Mouse (Mus musculus) gastrocnemius, postnatal 36 days (tissue): ENCODE measurements around the gene Mypn. TPM values are rescaled to one million over a fixed set of nuclear protein-coding genes. Genes with fewer than 3 reads are reported as not detected.

Experiments used
- DNase-seq, 2 experiments: peaks; one replicate each; pipeline ENCODE4 v3.0.0; 2022
- intact Hi-C: fragments of 180-260 bp; cut with DNase I; formaldehyde crosslinking; loops from one replicate; pipeline ENCODE4 v1.15.1; 2025
- total RNA-seq, 2 experiments: library from RNA; stranded (reverse); gene quantifications; 2 replicates each; pipeline ENCODE4 v1.2.3; 2021

Mypn gene
- total RNA-seq, 2 experiments from 2014 or later: 252 to 293 TPM

DNA sequence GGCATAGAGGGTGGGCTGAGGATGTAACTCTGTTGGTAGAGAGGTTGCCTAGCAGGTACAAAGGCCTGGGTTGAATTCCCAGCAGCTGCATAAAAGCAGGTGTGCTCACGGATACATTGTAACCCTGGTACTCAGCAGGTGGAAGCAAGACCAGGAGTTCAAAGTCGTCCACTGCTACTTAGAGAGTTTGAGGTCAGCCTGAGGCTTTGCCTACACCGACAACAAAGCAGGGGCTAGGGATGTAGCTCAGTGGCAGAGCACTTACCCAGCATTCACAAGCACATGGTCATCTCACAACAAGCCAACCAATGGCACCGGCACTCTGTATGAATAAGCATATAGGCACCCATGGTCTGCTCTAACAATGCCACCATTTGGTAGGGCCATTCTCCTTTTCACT is 46.3 kb downstream of the Mypn start:
- no peak for DNase-seq
- intact Hi-C loops: loop anchor here (10.0 kb wide), 1 partner anchor 87 kb away; the partner anchor contains the start of gene Herc4

DNA sequence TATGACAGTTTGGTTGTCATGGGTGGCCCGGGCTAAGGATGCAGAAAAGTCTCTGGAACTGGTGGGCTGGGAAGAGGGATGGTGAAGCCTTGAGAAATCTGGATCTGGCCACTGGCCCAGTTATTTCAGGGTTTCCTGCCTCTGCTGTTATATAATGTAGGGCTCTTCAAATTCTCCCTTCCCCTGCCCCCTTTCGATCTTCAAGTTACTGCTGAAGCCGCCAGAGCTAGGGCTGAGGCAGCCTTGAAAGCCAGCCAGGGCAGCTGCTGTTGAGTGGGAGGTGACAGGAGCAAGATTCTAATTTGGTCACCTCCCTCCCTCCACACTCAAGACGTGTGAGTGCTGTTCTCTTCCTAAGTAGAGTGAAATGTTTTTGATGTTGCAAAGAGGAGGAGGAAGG is 46.8 kb downstream of the Mypn start:
- intact Hi-C loops: loop anchor here (10.0 kb wide), 1 partner anchor 88 kb away; the partner anchor contains the start of gene Herc4

DNA sequence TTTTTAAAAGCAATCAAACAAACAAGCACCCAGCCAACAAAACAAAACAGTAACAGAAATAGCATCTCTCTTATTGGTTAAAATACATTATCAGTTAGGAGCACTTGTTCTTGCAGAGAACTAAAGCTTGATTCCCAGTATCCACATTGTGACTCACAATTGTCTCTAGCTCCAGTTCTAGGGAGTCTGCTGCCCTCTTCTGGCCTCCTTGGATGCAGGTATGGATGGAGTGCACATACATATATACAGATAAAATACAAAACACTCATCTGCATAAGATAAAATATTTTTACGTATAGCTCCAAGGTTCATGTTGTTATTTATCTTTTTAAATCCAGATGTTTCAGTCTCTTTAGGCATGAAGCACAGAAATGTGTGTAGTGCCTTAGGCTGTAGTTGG is 47.4 kb downstream of the Mypn start:
- intact Hi-C loops: loop anchor here (10.0 kb wide), 1 partner anchor 88 kb away; the partner anchor contains the start of gene Herc4
- DNase-seq: no peak

More for the DNA sequence above, 46.8 kb downstream of the Mypn start:
- DNase-seq: peak; percentile 51 to 72

DNA sequence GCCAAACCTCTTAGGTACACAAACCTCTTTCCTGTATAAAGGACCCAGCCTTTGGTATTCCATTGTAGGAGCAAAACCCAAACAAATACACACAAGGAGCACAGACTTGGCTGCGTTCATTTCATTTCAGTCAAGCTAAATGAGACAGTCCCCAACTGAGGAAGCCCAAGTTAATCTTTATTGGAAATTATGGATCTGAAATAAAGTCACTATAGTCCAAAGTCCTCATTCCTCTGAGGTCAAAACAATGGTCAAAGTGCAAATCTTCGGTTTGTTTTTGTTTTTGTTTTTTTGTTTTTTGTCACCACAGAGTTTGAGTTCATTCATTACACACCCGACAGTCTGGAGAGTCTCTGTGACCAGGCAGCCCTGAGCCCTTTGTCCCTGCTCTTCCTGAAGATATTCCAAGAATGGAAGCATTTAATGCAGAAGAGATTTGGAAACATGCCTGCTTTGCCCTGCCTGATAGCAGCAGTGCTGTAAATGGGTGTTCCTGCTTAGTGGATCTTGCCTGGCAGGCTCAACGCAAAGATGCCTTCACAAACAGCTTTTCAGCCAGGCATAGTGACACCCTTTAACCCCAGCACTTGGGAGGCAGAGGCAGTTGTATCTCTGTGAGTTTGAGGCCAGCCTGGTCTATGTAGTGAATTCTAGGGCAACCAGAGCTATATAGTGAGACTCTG is 47.9 kb downstream of the Mypn start:
- no peak for DNase-seq
- intact Hi-C loops: loop anchor here (10.0 kb wide), 1 partner anchor 89 kb away; the partner anchor contains the start of gene Herc4

DNA sequence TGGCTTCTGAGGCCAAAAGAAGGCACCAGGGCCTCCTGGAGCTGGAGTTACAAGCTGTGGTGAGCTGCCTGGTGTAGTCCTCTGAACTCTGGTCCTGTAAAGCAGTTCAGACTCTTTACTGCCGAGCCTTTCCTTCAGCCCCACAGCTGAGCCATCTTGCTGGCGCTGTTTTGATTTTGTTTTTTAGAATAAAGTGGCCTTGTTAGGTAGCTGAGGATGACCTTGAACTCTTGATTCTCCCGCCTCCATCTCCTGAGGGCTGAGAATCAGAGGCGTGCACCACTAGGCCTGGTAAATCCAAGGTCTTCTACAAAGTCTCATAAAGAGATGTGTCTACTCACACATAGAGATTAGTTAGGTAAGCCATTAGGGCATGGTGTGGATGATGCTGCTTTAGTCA is 49.0 kb downstream of the Mypn start:
- DNase-seq: no peak
- intact Hi-C loops: loop anchor here (5.0 to 10.0 kb wide), 2 partner anchors 90 to 153 kb away; partner anchors contain the start of gene Herc4

DNA sequence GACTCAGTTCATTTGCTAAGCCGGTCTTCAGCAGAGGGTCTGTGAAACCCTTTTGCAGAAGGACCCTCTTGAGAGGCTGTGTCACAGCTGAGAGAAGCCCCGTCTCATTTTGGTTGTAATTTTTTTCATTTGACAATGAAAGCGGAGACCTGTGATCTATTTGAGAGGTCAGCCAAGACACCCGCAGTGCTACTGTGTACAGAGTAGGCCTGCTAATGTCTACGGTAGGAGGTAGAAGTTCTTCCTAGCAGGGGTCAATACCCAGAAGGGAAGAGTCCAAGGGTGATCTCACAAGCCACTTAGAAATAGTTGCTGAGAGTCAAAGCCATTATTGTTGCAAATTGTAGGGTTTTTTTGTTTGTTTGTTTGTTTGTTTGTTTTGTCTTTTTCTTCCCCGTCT is 49.5 kb downstream of the Mypn start:
- intact Hi-C loops: loop anchor here (5.0 to 10.0 kb wide), 2 partner anchors 91 to 153 kb away; partner anchors contain the start of gene Herc4
- DNase-seq: no peak

DNA sequence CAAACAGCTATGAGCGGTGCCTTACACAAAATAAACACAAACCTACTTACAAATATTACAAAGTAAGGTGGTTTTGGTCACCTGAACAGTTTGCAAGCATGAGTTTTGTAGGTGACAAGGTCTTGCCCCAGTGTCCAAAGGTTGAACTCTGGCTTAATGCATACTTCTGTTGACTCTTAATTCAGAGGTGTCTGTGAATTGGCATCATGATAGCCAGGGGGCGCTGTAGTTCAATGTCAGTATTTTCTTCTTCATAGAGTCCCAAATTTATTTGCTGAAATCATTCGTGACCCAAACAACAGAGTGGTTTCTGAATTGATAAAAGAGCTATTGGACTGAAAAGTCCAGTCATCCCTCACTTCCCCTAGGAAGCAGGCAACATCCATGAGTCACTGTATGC is 50.2 kb downstream of the Mypn start:
- intact Hi-C loops: loop anchor here (5.0 to 10.0 kb wide), 2 partner anchors 91 to 154 kb away; partner anchors contain the start of gene Herc4
- peak; percentile 44 to 71 for DNase-seq

DNA sequence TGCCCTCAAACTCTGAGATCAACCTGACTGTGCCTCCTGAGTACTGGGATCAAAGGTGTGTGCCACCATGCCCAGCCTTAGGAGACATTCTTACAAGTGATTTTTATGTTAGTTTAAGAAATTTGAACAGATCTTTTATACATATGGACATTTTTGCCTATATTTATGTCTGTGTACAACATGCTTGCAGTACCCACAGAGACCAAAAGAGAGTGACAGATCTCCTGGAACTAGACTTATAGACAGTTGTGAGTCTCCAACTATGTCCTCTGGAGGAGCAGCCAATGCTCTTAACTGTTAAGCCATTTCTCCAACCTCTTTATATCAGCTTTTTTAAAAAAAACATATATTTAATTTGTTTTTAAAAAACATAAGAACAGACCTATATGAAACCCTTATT is 51.4 kb downstream of the Mypn start:
- DNase-seq: no peak
- intact Hi-C loops: loop anchor here (5.0 to 10.0 kb wide), 2 partner anchors 92 to 155 kb away; partner anchors contain the start of gene Herc4

DNA sequence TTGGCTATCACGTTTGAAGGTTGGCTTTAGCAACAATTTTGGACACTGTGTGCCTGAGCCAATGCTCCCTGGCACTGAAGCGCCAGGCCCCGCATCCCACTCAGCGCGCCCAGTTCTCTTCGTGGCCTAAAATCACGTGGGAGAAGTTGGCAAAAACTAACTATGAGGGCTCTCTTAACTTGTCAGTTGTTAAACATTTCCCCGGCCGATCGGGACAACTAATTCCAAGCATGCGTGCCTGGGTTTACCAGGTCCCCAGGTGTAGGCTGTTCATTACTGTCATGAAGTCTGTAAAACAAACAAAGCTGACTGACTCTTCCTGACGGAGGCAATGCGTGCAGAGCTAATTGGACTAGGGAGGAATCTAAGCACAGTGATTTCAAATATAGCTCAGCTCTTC is 61.1 kb downstream of the Mypn start:
- DNase-seq: no peak
- intact Hi-C loops: loop anchor here (5.0 kb wide), 1 partner anchor 235 kb away; no protein-coding TSS in a partner anchor

DNA sequence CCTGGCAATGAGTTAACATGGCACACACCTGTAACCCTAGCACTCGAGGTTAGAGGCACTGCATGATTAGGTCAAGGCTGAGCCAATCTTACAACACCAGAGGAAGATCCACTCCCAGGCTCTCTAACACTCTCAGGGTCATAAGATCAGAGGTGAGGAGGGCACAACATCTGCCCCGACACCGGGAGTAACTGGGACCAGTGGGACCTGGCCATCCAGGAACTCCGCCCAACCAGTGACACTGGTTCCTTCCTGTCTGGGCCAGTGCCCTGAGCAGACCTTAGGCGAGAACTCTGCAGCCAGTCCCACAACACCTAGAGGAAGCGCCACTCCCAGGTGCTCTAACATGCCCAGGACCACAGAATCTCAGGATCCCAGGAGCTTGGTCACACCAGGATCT is 67.3 kb downstream of the Mypn start:
- DNase-seq: no peak
- intact Hi-C loops: no loop called here

DNA sequence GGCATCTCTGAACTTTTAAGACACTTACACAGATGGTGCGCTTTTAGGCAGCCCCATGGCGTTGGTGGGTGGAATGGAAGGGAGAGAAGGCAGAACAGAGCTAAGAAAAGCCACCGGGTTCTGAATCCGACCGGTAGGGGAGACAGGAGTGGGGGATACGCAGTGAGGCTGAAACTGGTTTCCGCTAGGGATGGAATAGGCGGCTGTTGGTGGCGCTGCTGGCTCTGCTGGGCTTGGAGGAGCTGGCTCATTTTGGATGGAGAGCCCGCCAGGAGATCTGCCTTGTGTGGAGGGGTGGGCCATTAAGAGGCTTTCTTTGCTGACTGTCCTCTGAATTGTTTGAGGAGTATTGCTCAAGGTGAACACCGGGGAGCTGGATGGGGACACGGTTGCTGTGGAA is 68.1 kb downstream of the Mypn start:
- intact Hi-C loops: no loop called here

DNA sequence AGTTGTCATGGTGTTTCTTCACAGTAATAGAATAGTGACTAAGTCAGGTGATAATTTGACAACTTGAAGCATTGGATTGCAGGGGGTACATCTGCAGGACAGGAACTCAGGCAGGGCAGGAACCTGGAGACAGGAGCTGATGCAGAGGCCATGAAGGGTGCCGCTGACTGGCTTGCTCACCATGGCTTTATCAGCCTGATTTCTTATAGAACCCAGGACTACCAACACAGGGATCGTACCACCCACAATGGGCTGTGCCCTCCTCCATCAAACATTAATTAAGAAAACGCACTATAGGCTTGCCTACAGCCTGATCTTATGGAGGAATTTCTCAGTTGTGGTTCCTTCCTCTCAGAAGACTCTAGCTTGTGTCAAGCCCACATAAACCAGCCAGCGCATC is 70.4 kb downstream of the Mypn start:
- DNase-seq: no peak
- intact Hi-C loops: no loop called here

More for the DNA sequence above, 68.1 kb downstream of the Mypn start:
- no peak for DNase-seq

DNA sequence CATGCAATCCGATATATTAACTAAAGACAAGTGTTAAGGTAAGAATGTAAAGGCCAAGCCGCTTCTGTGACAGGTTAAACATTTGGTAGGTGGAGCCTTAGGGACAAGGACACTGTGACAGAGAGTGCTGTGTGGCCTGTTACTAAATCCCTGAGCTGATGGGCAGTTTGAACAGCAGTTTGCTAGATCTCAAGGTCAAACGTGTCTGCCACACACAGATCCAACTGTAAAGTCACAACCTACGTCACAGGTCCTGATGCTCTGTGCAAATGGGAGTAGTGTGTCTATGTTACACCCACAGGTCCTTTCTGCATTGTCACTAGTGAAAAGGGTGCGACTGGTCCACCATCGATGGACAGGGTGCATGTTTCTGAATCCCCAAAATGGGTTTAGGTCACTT is 71.4 kb downstream of the Mypn start:
- DNase-seq: no peak
- intact Hi-C loops: no loop called here

DNA sequence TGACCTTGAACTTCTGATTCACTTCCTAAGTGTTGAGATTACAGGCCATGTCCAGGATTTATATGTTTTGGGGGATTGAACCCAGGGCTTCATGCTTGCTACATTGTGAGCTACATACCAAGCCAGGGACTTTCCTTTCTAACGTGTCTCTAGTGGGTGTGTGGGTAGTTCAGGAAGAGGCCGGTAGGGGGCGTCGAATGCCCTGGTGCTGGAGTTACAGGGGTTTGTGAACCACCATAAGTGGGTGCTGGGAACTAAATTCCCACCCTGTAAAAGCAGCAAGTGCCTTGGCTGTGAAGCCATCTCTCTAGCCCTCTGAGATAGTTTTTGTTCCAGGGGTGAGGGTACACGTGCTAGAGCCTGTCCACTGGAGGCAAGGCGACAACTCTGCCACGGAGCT is 73.3 kb downstream of the Mypn start:
- no peak for DNase-seq
- intact Hi-C loops: no loop called here

DNA sequence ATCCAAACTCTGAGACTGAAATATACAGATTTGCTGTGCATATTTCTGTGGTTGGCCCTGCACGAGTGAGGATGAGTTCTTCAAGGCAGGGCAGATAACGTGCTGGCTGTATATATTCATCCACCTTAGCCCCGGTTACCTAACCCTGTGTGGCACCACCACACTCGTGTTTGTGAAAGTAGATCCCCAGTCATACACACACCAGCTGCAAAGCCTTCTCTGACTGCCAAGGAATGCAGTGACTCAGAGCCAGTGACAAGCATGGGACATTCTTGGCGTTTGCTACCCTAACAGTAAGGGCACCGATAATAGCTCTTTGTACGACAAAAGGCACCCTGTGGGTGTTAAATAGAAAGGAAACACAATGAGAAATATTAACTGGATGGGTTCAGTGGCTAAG is 75.5 kb downstream of the Mypn start:
- intact Hi-C loops: no loop called here
- DNase-seq: peak in 1 of 2 experiments; percentile 19

DNA sequence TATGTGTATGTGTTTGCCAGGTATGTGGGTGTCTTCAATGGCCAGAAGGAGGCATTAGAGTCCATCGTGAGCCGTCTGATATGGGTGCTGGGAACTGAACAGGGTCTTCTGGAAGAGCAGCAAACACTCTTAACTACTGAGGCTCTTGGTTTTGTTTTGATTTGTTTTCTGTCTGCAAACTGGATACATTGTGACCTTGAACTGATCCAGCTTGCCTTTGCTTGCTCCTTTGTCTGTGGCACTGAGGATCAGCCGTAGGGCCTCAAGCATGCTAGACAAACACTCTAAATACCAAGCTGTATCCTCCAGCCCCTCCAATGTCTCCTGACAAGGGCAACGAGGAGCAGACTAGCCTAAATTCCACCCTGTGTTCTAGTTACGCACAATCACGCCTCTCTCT is 76.6 kb downstream of the Mypn start:
- no peak for DNase-seq
- intact Hi-C loops: no loop called here

DNA sequence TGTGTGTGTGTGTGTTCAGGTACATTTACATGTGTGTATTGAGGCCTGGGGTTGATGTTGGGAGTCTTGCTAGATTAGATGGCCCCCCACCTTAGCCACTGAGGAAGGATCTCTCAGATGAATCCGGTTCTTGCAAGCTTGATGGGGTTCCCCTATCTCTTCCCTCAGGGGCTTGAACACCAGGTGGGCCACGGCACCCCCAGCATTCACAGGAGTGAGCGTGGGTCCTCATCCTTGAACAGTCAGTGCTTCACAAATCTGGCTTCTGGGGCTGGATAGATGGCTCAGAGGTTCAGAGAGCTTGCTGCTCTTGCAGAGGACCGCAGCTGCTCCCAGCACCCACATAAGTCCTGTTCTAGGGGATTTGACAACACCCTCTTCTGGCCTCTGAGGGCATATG is 77.6 kb downstream of the Mypn start:
- intact Hi-C loops: no loop called here
- DNase-seq: no peak

DNA sequence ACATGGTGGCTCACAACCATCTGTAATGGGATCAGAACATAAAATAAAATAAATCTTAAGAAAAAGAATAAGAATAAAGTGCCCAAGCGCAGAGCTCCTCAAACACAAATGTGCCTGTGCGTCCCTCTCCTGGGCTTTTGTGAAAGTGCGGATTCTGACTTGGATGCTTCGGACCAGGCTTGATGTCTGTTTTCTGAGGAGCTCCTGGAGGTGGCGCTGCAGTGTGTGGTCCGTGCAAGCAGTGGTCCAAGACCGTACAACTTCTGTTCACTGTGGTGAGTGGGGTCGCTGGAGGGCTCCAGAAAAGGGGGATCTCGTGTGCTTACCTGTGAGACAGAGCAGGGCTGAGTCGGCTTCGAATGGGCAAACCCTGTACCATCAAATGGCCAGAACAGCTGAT is 78.4 kb downstream of the Mypn start:
- no peak for DNase-seq

DNA sequence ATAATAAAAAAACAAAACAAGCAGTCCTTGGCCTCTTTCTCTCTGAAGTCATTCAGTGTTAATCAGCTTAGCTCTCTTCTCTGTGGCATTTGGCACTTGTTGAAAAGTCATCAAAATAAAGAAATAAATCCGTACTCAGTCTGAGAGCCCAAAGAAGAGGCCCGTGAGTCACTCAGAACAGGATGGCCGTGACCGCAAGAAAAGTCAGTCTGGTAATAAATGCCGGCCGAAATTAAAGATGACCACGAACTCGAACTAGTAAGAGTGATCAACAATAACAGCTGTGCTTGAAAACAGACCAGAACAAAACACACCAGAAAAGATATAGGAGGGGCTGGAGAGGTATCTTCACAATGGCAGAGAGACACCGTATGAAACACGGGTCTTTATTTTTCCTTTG is 79.7 kb downstream of the Mypn start:
- intact Hi-C loops: no loop called here
- no peak for DNase-seq

More for the DNA sequence above, 78.4 kb downstream of the Mypn start:
- intact Hi-C loops: no loop called here

DNA sequence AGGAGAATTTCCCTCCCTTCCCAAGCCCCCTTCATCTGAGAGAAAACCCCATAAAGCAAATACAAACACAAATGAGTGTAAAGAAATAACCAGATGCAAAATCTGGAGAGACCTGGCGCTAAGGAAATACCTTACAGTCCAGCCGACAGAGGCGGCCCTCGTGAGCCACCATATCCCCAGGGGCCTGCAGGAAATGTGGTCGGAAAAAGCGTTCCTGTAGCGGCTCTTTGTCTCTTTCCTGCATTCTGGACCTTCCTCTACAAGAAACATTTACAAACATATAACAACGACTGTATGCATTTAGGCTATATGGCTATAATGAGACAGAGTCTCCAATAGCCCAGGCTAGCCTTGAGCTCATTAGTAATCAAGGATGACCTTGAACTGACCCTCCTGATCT is 80.6 kb downstream of the Mypn start:
- intact Hi-C loops: no loop called here
- no peak for DNase-seq

DNA sequence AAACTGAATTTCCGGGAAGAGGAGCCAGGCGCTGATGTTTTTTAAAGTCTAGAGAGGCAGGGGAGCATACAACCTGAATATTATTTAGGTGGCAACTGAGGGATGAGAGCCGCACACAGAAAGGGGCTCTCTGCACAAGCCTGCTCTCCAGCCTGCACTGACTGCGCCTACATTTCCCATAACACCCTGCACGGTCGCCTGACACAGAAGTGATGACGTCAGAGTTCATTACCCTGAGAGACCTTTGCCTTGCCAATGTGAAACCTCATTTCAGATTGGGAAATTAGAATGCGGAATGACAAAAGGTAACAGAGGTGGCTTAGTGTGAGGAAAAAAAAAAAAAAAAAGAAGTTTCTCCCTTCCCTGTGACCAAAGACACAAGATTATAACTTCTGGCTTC is 81.2 kb downstream of the Mypn start:
- no peak for DNase-seq
- intact Hi-C loops: no loop called here

DNA sequence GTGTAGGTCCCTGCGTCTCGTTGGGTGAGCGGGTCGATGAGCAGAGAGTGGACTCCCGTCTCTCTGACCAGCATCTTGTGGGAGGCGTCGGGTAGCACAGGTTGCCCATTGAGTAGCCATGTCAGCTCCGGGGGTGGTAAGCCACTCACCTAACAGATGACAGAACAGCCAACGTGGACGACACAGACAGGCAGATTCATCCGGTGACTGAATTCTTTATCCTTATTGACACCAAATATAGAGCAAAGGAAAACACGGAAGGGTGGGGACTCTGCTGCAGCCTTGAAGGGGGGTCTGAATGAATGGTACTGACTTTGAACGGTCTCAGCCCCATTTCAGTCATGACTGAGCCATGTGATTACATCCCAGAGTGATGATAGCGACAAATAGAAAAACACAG is 81.8 kb downstream of the Mypn start:
- intact Hi-C loops: no loop called here
- DNase-seq: no peak
